Mouse (Mus musculus): ENCODE results near the gene Kctd4. TPM values are rescaled to one million over a fixed set of nuclear protein-coding genes. Genes with fewer than 3 reads are reported as not detected.

Gene Kctd4
- polyA plus RNA-seq, 1 experiment from 2014 or later, result not detected

DNA sequence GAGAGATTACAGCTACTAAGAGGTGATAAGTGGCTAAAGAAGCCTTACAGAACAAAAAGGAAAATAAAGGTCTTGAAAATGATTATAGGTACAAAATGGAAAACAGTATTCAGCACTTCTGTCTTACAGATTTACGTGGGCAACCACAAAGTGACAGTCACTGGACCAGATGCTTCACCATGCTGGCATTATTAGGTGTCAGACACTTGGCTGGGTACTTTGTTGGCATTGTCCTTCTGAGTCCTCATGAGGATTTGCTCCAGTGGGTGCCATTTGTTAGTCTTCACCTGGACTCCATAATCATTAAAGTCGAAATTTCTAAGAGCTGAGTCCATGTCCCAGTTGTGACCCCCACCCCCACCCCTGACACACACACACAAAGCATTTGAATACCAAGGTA lies 59.5 kb downstream of the Kctd4 start:
- in situ Hi-C loops (cut with MboI; ENCODE audit: low pct_unique_long_range_greater_than_20kb), result no loop called here
- POLR2A ChIA-PET, result no interaction called here
- DNase-seq (ENCODE audit: low read depth, low spot score), result no peak
- no peak for TF ChIP-seq CTCF (IDR thresholded peaks at IDR 0.05)
- ATAC-seq, result no peak
- CTCF ChIA-PET, result no interaction called here
- no peaks in the 10 kb centered on the region for H3K27me3 ChIP-seq

Other genes starting within 250 kb of the Kctd4 start
- gene Cog3, start 200.5 kb upstream of the Kctd4 start, polyA plus RNA-seq (2021), result 25.8 TPM
- 36.9 TPM for gene Slc25a30, start 168.0 kb upstream of the Kctd4 start, polyA plus RNA-seq (2021)
- 2,058 TPM for gene Tpt1, start 109.9 kb upstream of the Kctd4 start, polyA plus RNA-seq (2021)
- gene Gtf2f2, start 55.9 kb downstream of the Kctd4 start, polyA plus RNA-seq (2021), result 31.2 TPM
- gene Gpalpp1, start 155.8 kb downstream of the Kctd4 start, polyA plus RNA-seq (2021), result 18.9 TPM
- gene Nufip1, start 155.9 kb downstream of the Kctd4 start, polyA plus RNA-seq (2021), result 9.6 TPM

All from Patski (cell line).